Mouse (Mus musculus) ES-Bruce4 (cell line): ENCODE results near the gene Smarca2.

Experiments used
- CTCF ChIP-seq: IDR thresholded peaks from one replicate; pipeline ENCODE4 v1.8.1; 2011; ENCODE audit warnings: low read depth, low read length
- POLR2A ChIP-seq: IDR thresholded peaks from one replicate; pipeline ENCODE4 v1.8.1; 2011; ENCODE audit warnings: low read length; ENCODE audit not compliant: insufficient read depth

DNA sequence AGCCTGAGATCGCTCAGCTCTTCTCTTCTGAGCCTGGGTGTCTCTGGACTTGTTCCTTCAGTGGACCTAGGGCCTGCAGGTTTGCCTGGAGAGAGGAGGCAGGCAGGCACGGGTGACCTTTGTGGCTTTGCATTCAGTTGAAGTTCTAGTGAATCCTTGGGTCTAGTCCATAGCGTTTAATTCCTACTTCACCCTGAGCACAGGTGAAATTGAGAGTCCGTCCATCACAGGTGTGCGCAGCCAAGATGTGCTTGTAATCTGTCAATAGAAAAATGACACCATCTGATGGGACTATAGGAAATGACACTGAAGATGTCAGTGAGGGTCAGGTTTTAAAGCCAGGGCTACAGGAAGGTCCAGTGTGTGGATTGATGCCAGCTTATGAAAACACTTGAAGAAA lies 164.0 kb downstream of the Smarca2 start:
- TF ChIP-seq CTCF, result no peak
- no peak for TF ChIP-seq POLR2A
